Mouse (Mus musculus) spleen, adult 2 months (tissue): Measurements from ENCODE around the gene Eps15l1.

Experiments
- CTCF ChIP-seq: fragments of 200-500 bp; IDR thresholded peaks from 2 replicates; pipeline ENCODE4 v1.5.1; 2011; ENCODE audit warnings: mild to moderate bottlenecking, inconsistent platforms; ENCODE audit not compliant: insufficient read depth, insufficient read length, insufficient replicate concordance; ENCODE audit errors: extremely low read depth
- POLR2A ChIP-seq: fragments of 200-500 bp; IDR thresholded peaks from 2 replicates; pipeline ENCODE4 v1.6.1; 2011; ENCODE audit warnings: low read depth, low read length, inconsistent platforms

DNA sequence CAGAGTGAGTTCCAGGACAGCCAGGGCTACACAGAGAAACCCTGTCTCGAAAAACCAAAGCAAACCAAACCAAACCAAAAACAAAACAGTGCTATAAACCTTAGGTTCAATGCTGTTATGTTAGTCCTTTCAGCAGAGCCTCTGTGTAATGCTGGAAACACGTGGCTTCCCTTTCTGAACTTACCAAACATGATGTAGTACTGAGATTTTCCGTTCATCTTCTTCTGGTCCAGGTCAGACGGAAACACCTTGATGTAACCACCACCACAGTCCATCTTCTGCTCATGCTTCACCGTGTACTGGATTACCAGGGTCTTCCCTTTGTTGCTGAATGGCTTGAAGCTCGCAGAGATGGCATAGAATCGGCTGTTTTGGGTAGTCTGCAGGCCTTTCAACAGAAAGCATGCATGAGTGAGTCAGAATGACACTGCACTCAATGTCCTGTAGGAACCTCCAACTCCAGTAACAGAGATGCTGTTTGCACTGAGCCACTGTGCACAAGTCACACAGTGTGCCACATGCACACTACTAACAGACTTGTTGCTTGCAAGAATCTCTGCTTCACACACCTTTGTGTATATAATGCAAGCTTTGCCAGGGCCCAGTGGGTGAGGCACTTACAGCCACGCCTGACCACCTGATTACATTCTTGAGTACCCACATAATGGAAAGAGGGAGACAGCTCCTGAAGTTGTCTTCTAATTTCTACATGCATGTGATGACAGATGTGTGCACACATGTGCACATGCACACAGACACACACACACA lies 17.2 kb upstream of the Eps15l1 start:
- TF ChIP-seq POLR2A (no peak), CTCF (no peak)
